Mouse (Mus musculus) stomach, embryonic 14.5 days (tissue): ENCODE measurements around the gene Hs6st3. TPM values are rescaled to one million over a fixed set of nuclear protein-coding genes. Genes with fewer than 3 reads are reported as not detected.

ENCODE experiments used
- ATAC-seq: fragments of 200-750 bp; cut with Nextera tagmentation; 2 replicates; pipeline ENCODE4 v1.8.0; 2017; ENCODE audit warnings: low read depth, moderate TSS enrichment; ENCODE audit not compliant: insufficient number of reproducible peaks, insufficient read depth, low FRiP score
- H3K27ac ChIP-seq: fragments of 300-500 bp; sonication (generic); 2 replicates; pipeline ENCODE4 v1.5.1; 2014; ENCODE audit warnings: mild to moderate bottlenecking, low read length, moderate library complexity, mixed read lengths
- H3K27me3 ChIP-seq: fragments of 300-500 bp; sonication (generic); 2 replicates; pipeline ENCODE4 v1.6.1; 2014; ENCODE audit warnings: low read length, control low read depth, mixed read lengths; ENCODE audit not compliant: control insufficient read depth, insufficient read depth
- H3K36me3 ChIP-seq: fragments of 300-500 bp; sonication (generic); 2 replicates; pipeline ENCODE4 v1.6.1; 2014; ENCODE audit warnings: mild to moderate bottlenecking, control low read depth, low read length, moderate library complexity, mixed read lengths; ENCODE audit not compliant: control insufficient read depth, insufficient read depth
- H3K4me1 ChIP-seq: fragments of 300-500 bp; sonication (generic); 2 replicates; pipeline ENCODE4 v1.6.1; 2014; ENCODE audit warnings: low read length, control low read depth, mixed read lengths; ENCODE audit not compliant: control insufficient read depth, insufficient read depth
- H3K4me2 ChIP-seq: fragments of 300-500 bp; sonication (generic); replicated peaks from 2 replicates; pipeline ENCODE4 v1.6.1; 2014; ENCODE audit warnings: low read depth, low read length, control low read depth
- H3K4me3 ChIP-seq: fragments of 300-500 bp; sonication (generic); 2 replicates; pipeline ENCODE4 v1.5.1; 2014; ENCODE audit warnings: low read depth, low read length, control low read depth
- H3K9ac ChIP-seq: fragments of 300-500 bp; sonication (generic); replicated peaks from 2 replicates; pipeline ENCODE4 v1.6.1; 2014; ENCODE audit warnings: low read depth, mild to moderate bottlenecking, control low read depth, low read length, moderate library complexity, mixed read lengths
- H3K9me3 ChIP-seq: fragments of 300-500 bp; sonication (generic); 2 replicates; pipeline ENCODE4 v1.6.1; 2016; ENCODE audit warnings: low read depth, low read length, control low read depth; ENCODE audit not compliant: control insufficient read depth
- WGBS: fragments of 180-500 bp; shearing (Covaris S2); extraction: QIAGEN DNeasy Blood & Tissue Kit; methylation state at CpG from one replicate; pipeline ENCODE4 v1.1.7; 2014; 5-methylcytosine and 5-hydroxymethylcytosine counted together
- polyA plus RNA-seq: library from polyadenylated mRNA; unstranded; fragments of >200 nt; fragmentation: Nextera tagmentation; extraction: Ambion mirVana; gene quantifications from 2 replicates; pipeline ENCODE4 v1.2.1, GENCODE M21; 2014

Hs6st3 gene
- polyA plus RNA-seq, 1 experiment from 2014 or later, result 0.75 TPM

DNA sequence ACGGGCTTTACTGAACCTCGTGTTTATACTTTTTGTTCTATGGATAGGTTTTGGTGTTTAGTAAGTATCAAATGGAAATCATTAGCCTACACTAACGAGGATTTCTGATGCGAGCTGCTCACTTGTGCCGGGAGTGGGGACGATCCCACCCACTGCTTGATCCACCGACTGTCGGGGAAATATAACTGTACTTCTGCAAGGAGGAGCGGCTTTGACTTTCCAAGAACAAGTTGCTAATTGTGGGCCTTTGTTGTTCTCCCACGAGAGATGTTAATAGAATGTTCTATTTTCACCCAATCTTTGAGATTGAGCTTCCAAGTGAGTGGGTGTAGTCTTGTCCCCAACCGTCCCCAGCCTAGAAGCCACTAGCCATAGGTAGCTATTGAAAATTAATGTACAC is 209.1 kb downstream of the Hs6st3 start:
- H3K27me3 ChIP-seq, result no peaks in the 10 kb centered on the region
- no peak for ATAC-seq

DNA sequence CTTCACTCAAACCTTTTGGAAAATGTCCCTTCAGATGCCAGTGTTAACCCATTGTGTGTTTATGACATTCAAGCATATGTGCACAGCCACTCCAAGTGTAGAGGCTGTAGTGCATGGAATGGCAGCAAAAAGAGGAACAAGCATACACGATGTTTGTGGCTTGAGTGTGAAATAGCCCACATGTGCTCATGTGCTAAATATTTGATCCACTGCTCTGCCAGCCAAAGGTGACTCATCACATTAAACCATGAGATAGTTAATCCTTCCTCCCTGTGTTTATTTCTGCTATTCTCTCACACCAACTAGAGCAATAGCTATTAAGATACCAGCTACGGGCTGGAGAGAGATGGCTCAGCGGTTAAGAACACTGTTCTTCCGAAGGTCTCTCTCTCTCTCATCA is 223.3 kb downstream of the Hs6st3 start:
- no peak overlapping the region for H3K9ac ChIP-seq
- H3K9me3 ChIP-seq, result no peaks in the 10 kb centered on the region
- no peak overlapping the region for H3K4me2 ChIP-seq
- no peak for ATAC-seq
- no peak overlapping the region for H3K4me3 ChIP-seq
- WGBS, result 93% methylated on average over 4 of the region's 4 CpGs
- H3K36me3 ChIP-seq, result no peaks in the 10 kb centered on the region
- no peaks in the 10 kb centered on the region for H3K27me3 ChIP-seq
- H3K4me1 ChIP-seq, result no peaks in the 10 kb centered on the region
- H3K27ac ChIP-seq, result no peak overlapping the region

More for the DNA sequence above, 209.1 kb downstream of the Hs6st3 start:
- H3K4me1 ChIP-seq, result no peaks in the 10 kb centered on the region
- H3K9me3 ChIP-seq, result no peaks in the 10 kb centered on the region
- no peak overlapping the region for H3K4me2 ChIP-seq
- WGBS, result 80% methylated on average over 11 of the region's 11 CpGs
- no peak overlapping the region for H3K4me3 ChIP-seq
- no peak overlapping the region for H3K9ac ChIP-seq
- H3K27ac ChIP-seq, result no peak overlapping the region
- no peaks in the 10 kb centered on the region for H3K36me3 ChIP-seq

DNA sequence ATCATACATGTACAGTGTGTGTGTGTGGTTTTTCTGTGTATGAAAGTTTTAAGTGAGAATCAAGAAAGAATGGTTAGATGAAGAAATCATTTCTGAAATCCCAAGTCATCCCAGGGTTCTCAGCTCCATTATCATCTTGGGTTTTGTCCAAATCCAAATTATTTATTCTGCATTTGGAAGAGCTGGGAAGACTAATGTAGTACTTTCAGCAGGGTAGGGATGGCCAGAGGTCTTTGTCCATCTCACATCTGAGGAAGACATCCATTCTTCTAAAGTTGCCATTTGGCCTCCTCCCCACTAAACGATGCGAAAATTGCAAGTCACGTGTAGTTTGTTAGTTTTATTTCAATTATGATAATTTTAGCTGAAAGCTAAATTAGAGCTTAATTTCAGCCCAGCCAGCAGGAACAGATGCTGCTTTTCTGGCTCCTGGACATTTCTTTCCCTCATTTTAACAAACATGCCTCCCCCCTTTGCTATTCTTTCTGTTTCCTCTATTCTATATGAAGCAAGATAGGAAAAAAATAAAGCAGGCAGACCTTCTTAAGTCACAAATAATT is 229.8 kb downstream of the Hs6st3 start:
- H3K36me3 ChIP-seq, result no peaks in the 10 kb centered on the region
- no peak overlapping the region for H3K9ac ChIP-seq
- no peaks in the 10 kb centered on the region for H3K27me3 ChIP-seq
- H3K9me3 ChIP-seq, result no peaks in the 10 kb centered on the region
- no peaks in the 10 kb centered on the region for H3K4me1 ChIP-seq
- no peak overlapping the region for H3K4me3 ChIP-seq
- 73% methylated on average over 3 of the region's 3 CpGs for WGBS
- H3K4me2 ChIP-seq, result no peak overlapping the region
- H3K27ac ChIP-seq, result no peak overlapping the region
- no peak for ATAC-seq

DNA sequence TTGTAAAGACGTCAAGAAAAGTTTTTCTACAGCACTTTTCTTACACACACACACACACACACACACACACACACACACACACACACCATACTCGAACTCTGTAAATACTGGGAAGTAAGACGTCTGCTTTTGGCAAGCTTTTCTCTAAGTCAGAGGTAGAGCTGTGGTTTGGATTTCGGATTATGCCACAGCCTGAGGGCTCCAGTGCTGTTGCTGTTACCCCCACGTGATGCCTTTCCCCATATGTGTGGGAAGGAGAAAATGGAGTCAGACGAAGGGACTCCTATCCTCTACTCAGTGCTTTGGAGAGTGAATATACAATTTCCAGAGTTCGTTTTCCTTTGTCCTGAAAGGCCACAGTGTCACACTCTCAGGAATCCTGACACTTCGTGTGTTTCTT is 231.1 kb downstream of the Hs6st3 start:
- H3K27me3 ChIP-seq, result no peaks in the 10 kb centered on the region
- no peak for ATAC-seq
- 69% methylated on average over 8 of the region's 8 CpGs for WGBS

DNA sequence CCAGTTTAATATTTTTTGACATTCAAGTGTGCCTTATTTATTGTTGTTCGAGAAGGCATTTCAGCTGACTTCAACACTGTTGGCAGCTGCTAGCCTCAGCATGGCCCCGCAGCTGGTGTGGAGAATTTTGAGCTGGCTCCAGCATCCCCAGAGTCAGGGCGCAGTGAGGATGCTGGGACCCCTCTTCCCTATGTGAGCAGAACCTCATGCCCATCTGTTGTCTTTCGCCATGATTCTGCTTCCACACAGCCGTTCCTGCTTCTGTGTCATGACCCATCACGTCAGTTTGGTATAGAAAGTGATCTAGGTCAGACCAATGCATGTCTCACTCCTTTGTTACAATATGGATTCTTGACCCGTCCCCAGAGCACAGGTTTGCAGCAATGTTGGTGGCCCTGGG is 231.9 kb downstream of the Hs6st3 start:
- no peak for ATAC-seq
- Histone ChIP-seq H3K9me3 (no peaks in the 10 kb centered on the region), H3K27me3 (no peaks in the 10 kb centered on the region), H3K27ac (no peak overlapping the region), H3K4me3 (no peak overlapping the region), H3K9ac (no peak overlapping the region), H3K36me3 (no peaks in the 10 kb centered on the region), H3K4me2 (no peak overlapping the region), H3K4me1 (no peaks in the 10 kb centered on the region)
- 88% methylated on average over 7 of the region's 7 CpGs for WGBS

More for the DNA sequence above, 231.1 kb downstream of the Hs6st3 start:
- Histone ChIP-seq H3K9ac (no peak overlapping the region), H3K4me3 (no peak overlapping the region), H3K27ac (no peak overlapping the region), H3K9me3 (no peaks in the 10 kb centered on the region), H3K4me2 (no peak overlapping the region), H3K4me1 (no peaks in the 10 kb centered on the region), H3K36me3 (no peaks in the 10 kb centered on the region)

DNA sequence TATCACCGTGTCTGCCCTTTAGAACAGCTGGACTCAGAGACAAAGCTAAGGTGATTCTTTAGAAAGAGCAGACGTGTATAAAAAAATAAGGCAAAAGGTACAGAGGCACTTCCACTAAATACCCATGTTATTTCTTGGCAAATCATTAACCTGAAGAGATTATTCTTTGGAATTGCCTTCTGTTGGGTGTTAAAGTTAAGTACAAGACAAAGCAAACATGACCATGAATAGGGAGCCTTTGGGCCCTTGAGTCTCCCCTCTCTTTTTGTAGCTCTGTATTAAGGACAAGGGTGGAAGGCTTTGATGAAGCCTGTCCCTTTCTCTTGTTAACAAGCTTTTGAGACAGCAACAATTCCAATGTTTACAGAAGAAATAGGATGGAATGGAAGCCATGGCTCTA is 241.2 kb downstream of the Hs6st3 start:
- no peaks in the 10 kb centered on the region for H3K9me3 ChIP-seq
- H3K9ac ChIP-seq, result no peak overlapping the region
- peak; percentile 71; the same call in 1 of the 2 replicates for ATAC-seq
- no peak overlapping the region for H3K4me2 ChIP-seq
- WGBS, result 62% methylated on average over 2 of the region's 2 CpGs
- H3K27ac ChIP-seq, result no peak overlapping the region
- H3K36me3 ChIP-seq, result no peaks in the 10 kb centered on the region
- H3K4me3 ChIP-seq, result no peak overlapping the region
- no peaks in the 10 kb centered on the region for H3K27me3 ChIP-seq
- no peaks in the 10 kb centered on the region for H3K4me1 ChIP-seq

DNA sequence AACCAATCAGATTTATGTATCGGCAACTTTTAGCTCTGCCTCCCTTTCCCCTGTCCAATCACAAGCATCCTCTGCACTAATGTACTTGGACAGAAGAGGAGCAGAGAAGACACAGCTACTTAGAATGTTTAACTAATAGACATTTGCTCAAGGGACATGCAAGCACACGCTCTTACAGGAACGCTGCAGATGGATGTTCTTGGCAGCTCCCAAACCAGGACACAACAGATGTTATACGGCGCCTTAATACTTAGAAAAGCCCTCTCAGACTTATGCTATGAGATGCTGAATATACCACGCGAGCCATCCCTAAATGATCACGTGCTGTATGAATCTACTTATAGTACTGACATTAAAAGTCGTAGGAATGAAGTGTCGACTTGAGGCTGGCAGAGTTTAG is 263.5 kb downstream of the Hs6st3 start:
- H3K9ac ChIP-seq, result no peak overlapping the region
- no peaks in the 10 kb centered on the region for H3K4me1 ChIP-seq
- H3K27me3 ChIP-seq, result no peaks in the 10 kb centered on the region
- no peak overlapping the region for H3K27ac ChIP-seq
- H3K4me3 ChIP-seq, result no peak overlapping the region
- WGBS, result 90% methylated on average over 10 of the region's 10 CpGs
- no peaks in the 10 kb centered on the region for H3K9me3 ChIP-seq
- no peak for ATAC-seq
- H3K36me3 ChIP-seq, result no peaks in the 10 kb centered on the region
- H3K4me2 ChIP-seq, result no peak overlapping the region

DNA sequence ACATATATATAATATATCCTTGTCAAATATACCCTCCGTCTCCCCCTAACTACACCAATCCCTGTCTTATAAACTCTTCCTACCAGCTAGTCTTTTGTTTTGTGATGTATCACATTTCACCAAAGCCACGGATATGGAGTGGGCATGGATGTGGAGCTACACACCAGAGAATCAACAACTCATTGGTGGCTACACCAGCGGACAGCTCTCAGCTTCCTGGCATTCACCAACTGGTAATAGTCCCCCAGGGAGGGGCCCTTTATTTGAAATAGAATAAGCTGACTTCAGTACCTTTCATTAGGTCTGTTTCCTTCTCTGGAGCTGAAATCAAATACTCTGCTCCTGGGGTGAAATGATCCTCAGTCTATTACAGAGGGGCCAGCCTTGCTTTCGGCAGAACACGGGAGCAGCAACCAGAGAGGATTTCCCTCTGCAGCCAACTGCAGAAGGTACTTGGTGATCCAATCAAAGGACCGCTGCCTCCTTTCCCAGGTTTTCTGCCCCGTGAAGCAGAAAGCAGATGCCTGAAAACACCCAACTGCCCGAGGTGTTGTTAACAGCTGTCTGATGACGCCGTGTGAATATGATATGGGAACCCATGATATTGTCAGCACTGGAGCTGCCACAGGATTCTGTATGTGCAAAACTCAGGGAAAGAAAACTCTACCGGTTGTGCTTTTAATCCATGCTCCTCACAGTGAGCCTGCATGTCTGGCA is 271.4 kb downstream of the Hs6st3 start:
- no peak overlapping the region for H3K4me2 ChIP-seq
- no peak overlapping the region for H3K27ac ChIP-seq
- H3K4me3 ChIP-seq, result no peak overlapping the region
- no peak for ATAC-seq
- H3K27me3 ChIP-seq, result no peaks in the 10 kb centered on the region
- no peaks in the 10 kb centered on the region for H3K36me3 ChIP-seq
- H3K4me1 ChIP-seq, result no peaks in the 10 kb centered on the region
- no peak overlapping the region for H3K9ac ChIP-seq
- no peaks in the 10 kb centered on the region for H3K9me3 ChIP-seq
- 73% methylated on average over 11 of the region's 11 CpGs for WGBS

DNA sequence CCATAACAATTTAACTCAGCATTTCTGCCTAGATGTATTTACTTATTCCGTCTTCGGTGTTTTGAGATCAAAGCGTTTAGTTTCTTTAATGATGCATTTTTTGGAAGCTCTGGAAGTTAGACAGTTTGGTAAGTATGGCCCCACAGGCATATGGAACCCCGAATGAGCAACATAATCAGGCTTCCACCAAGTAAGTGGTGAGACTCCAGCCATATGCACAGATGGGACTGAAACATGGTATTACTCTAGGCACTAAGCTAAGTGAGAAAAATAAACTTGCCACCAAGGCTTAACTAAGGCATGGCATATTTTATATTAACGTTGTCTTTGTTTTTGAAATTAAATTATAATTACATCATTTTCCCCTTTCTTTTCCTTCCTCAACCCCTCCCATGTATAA is 284.8 kb downstream of the Hs6st3 start:
- H3K9me3 ChIP-seq, result no peaks in the 10 kb centered on the region
- ATAC-seq, result no peak
- no peaks in the 10 kb centered on the region for H3K4me1 ChIP-seq
- 89% methylated on average over 5 of the region's 5 CpGs for WGBS
- H3K9ac ChIP-seq, result no peak overlapping the region
- no peaks in the 10 kb centered on the region for H3K27me3 ChIP-seq
- no peak overlapping the region for H3K4me2 ChIP-seq
- no peak overlapping the region for H3K27ac ChIP-seq
- no peak overlapping the region for H3K4me3 ChIP-seq
- H3K36me3 ChIP-seq, result no peaks in the 10 kb centered on the region
